Mouse (Mus musculus) bone marrow macrophage, adult 2 months (primary cell): ENCODE data around the gene Pik3ca.

ENCODE experiments used
- CTCF ChIP-seq: IDR thresholded peaks from 2 replicates; pipeline ENCODE4 v1.5.1; 2012; ENCODE audit warnings: low read depth, mild to moderate bottlenecking, low read length, moderate library complexity
- POLR2A ChIP-seq: IDR thresholded peaks from 2 replicates; pipeline ENCODE4 v1.6.1; 2012; ENCODE audit warnings: mild to moderate bottlenecking, low read depth, low read length, borderline replicate concordance

GRCm38 (mm10) chr3:32508666-32509324 is 111.3 kb downstream of the Pik3ca start:
- TF ChIP-seq POLR2A, result no peak
- peak; percentile 56 for TF ChIP-seq CTCF
